Mouse (Mus musculus) kidney, embryonic 16.5 days (tissue): Measurements from ENCODE around the gene Rab40c. TPM values are rescaled to one million over a fixed set of nuclear protein-coding genes. Genes with fewer than 3 reads are reported as not detected.

ENCODE experiments used
- ATAC-seq: fragments of 200-750 bp; cut with Nextera tagmentation; 2 replicates; pipeline ENCODE4 v1.8.0; 2017; ENCODE audit warnings: moderate TSS enrichment; ENCODE audit not compliant: low FRiP score, low TSS enrichment
- H3K27ac ChIP-seq: fragments of 300-500 bp; sonication (generic); 2 replicates; pipeline ENCODE4 v1.5.1; 2014; ENCODE audit warnings: low read length
- H3K27me3 ChIP-seq: fragments of 300-500 bp; sonication (generic); 2 replicates; pipeline ENCODE4 v1.6.1; 2014; ENCODE audit warnings: low read length, control low read depth, mixed read lengths; ENCODE audit not compliant: insufficient read depth
- H3K36me3 ChIP-seq: fragments of 300-500 bp; sonication (generic); 2 replicates; pipeline ENCODE4 v1.6.1; 2014; ENCODE audit warnings: low read length, control low read depth, mixed read lengths; ENCODE audit not compliant: insufficient read depth
- H3K4me1 ChIP-seq: fragments of 300-500 bp; sonication (generic); 2 replicates; pipeline ENCODE4 v1.6.1; 2014; ENCODE audit warnings: low read length, control low read depth, mixed read lengths; ENCODE audit not compliant: insufficient read depth
- H3K4me2 ChIP-seq: fragments of 300-500 bp; sonication (generic); replicated peaks from 2 replicates; pipeline ENCODE4 v1.6.1; 2014; ENCODE audit warnings: low read depth, low read length
- H3K4me3 ChIP-seq: fragments of 300-500 bp; sonication (generic); 2 replicates; pipeline ENCODE4 v1.5.1; 2014; ENCODE audit warnings: mild to moderate bottlenecking, low read length
- H3K9ac ChIP-seq: fragments of 300-500 bp; sonication (generic); replicated peaks from 2 replicates; pipeline ENCODE4 v1.6.1; 2014; ENCODE audit warnings: low read length
- H3K9me3 ChIP-seq: fragments of 300-500 bp; sonication (generic); 2 replicates; pipeline ENCODE4 v1.6.1; 2016; ENCODE audit warnings: low read length, control low read depth
- WGBS: fragments of 180-500 bp; shearing (Covaris S2); extraction: QIAGEN DNeasy Blood & Tissue Kit; methylation state at CpG from one replicate; pipeline ENCODE4 v1.1.7; 2014; 5-methylcytosine and 5-hydroxymethylcytosine counted together
- polyA plus RNA-seq: library from polyadenylated mRNA; unstranded; fragments of >200 nt; fragmentation: Nextera tagmentation; extraction: Ambion mirVana; gene quantifications from 2 replicates; pipeline ENCODE4 v1.2.1, GENCODE M21; 2015

The Rab40c gene
- polyA plus RNA-seq, 1 experiment from 2014 or later, result 33.7 TPM

DNA sequence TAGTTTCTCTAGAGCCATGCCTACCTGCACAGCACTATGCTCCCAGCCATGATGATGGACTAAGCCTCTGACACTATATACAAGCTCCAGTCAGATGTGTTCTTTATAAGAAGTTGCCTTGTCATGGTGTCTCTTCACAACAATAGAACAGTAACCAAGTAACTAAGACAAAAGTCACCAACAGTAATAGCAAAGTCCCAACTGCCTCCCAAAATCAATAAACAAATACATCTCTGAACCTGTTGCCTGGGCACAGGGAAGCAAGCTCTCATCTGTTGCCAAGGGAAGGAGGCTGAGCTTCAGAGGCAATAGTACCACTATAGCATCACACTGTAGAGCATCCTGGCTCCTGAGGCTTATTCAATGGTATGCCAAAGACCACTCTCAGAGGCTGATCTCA, 32.7 kb downstream of the Rab40c start:
- Histone ChIP-seq H3K4me2 (no peak overlapping the region), H3K27ac (no peak overlapping the region), H3K36me3 (peaks cover 41% of the 10 kb centered on the region)

DNA sequence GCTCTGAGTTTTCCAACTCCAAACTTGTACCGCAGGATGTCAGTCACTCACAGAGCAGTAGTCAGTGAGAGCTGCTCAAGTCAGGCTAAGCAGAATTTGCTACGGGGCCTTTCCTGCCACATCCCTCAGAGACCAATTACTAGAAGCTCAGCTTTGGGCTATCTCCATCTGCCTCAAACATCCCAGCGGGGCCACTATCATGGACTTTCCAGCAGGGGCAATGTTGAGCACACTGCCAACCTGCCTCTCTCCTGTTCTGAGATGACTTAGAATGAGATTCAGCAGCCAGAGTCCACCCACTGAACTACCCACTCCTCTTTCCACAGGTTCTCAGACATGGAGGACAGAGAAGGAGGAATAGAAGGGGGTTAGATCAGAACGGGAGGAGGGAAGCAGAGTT, 33.9 kb downstream of the Rab40c start:
- 72% methylated on average over 4 of the region's 4 CpGs for WGBS
- Histone ChIP-seq H3K9me3 (no peaks in the 10 kb centered on the region), H3K27ac (no peak overlapping the region), H3K27me3 (no peaks in the 10 kb centered on the region), H3K9ac (no peak overlapping the region), H3K4me3 (no peak overlapping the region), H3K4me1 (peaks cover 12% of the 10 kb centered on the region), H3K4me2 (no peak overlapping the region), H3K36me3 (peaks cover 41% of the 10 kb centered on the region)
- ATAC-seq, result no peak

More for the DNA sequence above, 32.7 kb downstream of the Rab40c start:
- H3K4me1 ChIP-seq, result no peaks in the 10 kb centered on the region
- no peak overlapping the region for H3K4me3 ChIP-seq
- no peaks in the 10 kb centered on the region for H3K9me3 ChIP-seq
- no peaks in the 10 kb centered on the region for H3K27me3 ChIP-seq
- ATAC-seq, result no peak
- no peak overlapping the region for H3K9ac ChIP-seq

DNA sequence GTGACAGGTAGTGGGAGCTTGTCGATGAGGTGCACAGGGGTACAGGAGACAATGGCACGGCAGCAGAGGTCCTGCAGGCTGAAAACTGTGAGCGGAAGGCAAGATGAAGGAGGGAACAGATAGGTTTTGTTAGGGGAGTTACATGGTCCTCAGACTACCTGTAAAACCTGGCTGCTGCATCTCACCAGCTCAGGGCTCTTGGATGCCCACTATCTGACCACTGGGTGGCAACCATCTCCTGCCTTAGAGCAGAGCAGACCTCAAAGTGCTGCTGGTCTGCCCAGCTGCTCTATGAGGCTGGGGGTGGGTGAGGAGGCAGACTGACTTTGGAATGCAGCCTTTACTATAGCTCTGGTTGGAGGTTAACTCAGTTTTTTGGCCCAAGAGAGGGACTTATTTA, 35.7 kb downstream of the Rab40c start:
- Histone ChIP-seq H3K9me3 (no peaks in the 10 kb centered on the region), H3K4me3 (no peak overlapping the region), H3K4me2 (no peak overlapping the region), H3K36me3 (peaks cover 41% of the 10 kb centered on the region), H3K9ac (no peak overlapping the region), H3K27ac (no peak overlapping the region), H3K27me3 (no peaks in the 10 kb centered on the region), H3K4me1 (peaks cover 22% of the 10 kb centered on the region)
- WGBS, result 94% methylated on average over 3 of the region's 3 CpGs
- no peak for ATAC-seq

DNA sequence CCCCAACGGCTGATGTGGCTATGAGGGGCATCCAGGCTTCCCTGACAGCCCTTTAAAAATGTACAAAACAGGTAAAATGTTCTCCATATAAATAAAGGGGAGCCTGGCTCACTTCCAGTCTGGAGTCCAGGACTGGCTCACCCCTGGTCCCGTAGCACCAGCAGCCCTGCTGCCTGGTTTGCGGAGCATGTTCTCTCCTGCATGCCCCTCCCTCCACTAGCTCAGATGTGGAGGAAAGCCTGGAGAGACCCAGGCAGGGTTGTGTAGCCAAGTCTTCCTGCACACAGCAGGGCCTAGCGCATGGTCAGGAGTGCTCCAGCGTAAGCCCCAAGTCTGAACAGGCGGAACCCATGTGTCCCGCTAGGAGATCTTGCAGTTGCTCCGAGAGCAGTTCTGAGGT, 36.3 kb downstream of the Rab40c start:
- H3K27ac ChIP-seq, result no peak overlapping the region
- peaks cover 40% of the 10 kb centered on the region for H3K36me3 ChIP-seq
- peaks cover 22% of the 10 kb centered on the region for H3K4me1 ChIP-seq
- no peaks in the 10 kb centered on the region for H3K27me3 ChIP-seq
- H3K4me3 ChIP-seq, result no peak overlapping the region
- H3K9me3 ChIP-seq, result no peaks in the 10 kb centered on the region
- no peak overlapping the region for H3K9ac ChIP-seq
- 82% methylated on average over 8 of the region's 8 CpGs for whole genome bisulfite sequencing
- no peak for ATAC-seq
- no peak overlapping the region for H3K4me2 ChIP-seq

DNA sequence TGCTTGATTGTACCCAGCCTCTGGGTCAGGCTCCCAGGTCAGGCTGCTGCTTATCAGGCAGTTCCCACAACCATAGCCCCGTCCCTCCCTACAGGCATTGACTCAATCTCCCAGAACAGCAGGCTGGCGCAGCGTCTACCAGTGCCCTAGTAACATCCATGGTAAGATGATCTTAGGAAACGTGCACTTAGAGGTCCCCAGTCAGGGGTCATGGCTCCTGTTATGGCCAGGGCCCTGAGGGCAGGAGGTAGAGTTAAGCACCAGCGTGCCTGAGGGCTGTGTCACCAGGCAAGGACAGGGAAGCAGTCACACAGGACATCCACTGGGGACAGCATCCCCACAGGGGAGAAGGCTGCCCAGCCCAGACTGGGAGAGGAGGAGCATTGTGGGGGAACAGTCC, 37.2 kb downstream of the Rab40c start:
- Histone ChIP-seq H3K4me1 (peaks cover 22% of the 10 kb centered on the region), H3K4me2 (no peak overlapping the region), H3K27me3 (no peaks in the 10 kb centered on the region), H3K36me3 (peaks cover 35% of the 10 kb centered on the region), H3K4me3 (no peak overlapping the region), H3K9me3 (no peaks in the 10 kb centered on the region), H3K27ac (no peak overlapping the region), H3K9ac (no peak overlapping the region)
- 23% methylated on average over 5 of the region's 5 CpGs for WGBS
- ATAC-seq, result no peak

DNA sequence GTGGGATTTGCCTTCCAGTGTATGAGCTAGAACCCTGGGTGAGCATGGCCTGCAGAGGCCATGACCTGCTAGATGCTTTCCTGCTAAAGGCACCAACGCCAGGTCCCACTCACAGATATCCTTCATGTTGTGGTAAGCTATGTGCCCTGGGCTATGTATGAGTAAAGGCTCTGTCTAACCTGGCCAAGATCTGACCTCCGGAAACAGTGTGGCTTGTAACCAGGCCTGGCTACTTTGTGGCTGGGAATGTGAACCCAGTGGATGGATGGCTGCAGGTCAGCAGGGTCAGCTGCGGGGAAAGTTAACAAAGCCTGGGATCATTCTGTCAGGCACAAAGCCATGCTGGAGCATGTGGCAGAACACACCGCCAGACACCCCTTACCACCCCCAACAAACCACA, 37.8 kb downstream of the Rab40c start:
- WGBS, result 32% methylated on average over 4 of the region's 4 CpGs
- no peak for ATAC-seq
- 0 out of 2 replicates have a peak overlapping the region, but pooled peaks have one; percentile 8 for H3K9ac ChIP-seq
- H3K9me3 ChIP-seq, result no peaks in the 10 kb centered on the region
- peaks cover 35% of the 10 kb centered on the region for H3K36me3 ChIP-seq
- no peak overlapping the region for H3K4me2 ChIP-seq
- no peak overlapping the region for H3K4me3 ChIP-seq
- H3K27ac ChIP-seq, result peak overlapping the region; percentile 28; the same call in 1 of the 2 replicates
- peaks cover 26% of the 10 kb centered on the region for H3K4me1 ChIP-seq
- no peaks in the 10 kb centered on the region for H3K27me3 ChIP-seq

DNA sequence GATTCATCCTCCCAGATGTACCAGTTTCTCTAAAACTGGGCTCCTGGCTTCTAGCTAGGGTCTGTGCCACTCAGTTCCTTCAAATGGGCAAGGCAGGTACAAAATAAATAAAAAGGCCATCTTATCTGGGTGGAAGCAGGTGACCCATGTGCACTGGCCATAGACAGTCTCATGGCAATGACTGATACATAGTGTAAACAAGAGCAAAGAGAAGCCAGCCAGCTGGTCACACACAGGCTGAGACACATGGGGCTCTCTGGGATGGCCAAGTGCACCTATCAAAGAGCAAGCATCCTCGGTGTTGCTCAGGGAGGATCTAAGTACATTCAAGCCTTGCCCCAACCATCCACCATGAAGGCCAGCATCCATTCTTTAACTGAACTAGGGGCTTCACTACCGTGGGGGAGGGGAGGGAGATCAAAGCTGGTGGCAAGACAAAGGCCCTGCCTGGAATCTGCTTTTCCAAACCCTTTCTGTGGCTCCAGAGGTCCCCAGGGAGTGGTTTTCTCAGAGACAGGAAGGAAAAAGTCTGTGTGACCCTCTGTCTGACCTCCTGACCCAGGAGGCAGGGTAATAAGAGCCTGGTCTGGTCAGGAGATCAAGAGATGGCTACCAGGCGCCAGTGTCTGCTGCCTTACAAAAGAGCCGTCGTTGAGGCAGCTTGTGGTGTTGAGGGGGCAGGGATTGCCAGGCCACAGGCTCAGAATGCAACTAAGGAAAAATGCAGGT, 38.5 kb downstream of the Rab40c start:
- H3K27ac ChIP-seq, result no peak overlapping the region; the same call in 1 of the 2 replicates

DNA sequence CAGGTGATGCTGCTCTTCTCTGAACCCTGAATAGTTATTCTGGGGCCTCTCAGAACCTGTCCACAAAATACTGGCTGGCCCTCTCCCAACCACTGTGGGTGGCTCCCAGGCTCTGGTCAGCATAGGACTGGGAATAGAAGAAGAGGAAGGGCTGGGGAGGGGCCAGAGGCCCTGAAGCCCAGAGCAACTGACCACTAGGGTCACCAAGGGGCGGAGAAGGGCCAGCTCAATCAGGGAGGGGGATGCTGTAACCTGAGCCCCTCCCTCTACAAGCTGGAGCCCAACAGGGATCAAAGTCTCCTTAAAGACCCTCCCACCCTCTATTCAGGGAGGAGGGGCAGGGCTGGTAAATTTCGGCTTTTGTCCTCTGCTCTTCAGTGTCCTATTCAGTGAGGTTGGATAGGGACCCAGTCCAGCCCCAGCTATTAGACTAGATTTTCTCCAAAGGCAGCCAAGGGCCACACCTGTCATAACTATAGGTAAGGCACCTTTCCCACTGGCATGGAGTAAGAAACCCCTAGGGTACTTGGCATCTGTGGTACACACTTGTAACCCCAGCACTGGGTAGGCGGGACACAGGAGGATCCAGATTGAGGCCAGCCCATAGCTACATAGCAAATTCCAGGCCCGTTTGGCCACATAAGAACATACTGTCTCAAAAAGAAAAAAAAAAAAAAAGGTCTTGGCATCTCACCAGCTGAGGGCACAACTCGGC, 39.2 kb downstream of the Rab40c start, which contains the start of gene Wfikkn1:
Gene Wfikkn1 (minus strand): TSS at position 663 of the 715 bp plus-strand sequence.
- Histone ChIP-seq H3K27ac (peak within 1 kb of the TSS; percentile 34; the same call in 1 of the 2 replicates), H3K27me3 (no peaks in the 10 kb centered on the region), H3K9ac (0 out of 2 replicates have a peak within 1 kb of the TSS, but pooled peaks have one; percentile 16), H3K4me2 (no peak within 1 kb of the TSS), H3K9me3 (no peaks in the 10 kb centered on the region), H3K4me1 (peaks cover 36% of the 10 kb centered on the region), H3K4me3 (no peak within 1 kb of the TSS), H3K36me3 (peaks cover 35% of the 10 kb centered on the region)
- 31% methylated on average over 5 of the region's 5 CpGs for WGBS
- peak; percentile 7; the same call in 1 of the 2 replicates for ATAC-seq

More for the DNA sequence above, 38.5 kb downstream of the Rab40c start:
- Histone ChIP-seq H3K9ac (no peak overlapping the region), H3K36me3 (peaks cover 35% of the 10 kb centered on the region), H3K4me3 (no peak overlapping the region), H3K4me1 (peaks cover 33% of the 10 kb centered on the region), H3K4me2 (no peak overlapping the region), H3K27me3 (no peaks in the 10 kb centered on the region), H3K9me3 (no peaks in the 10 kb centered on the region)
- WGBS, result 12% methylated on average over 5 of the region's 5 CpGs
- ATAC-seq, result no peak

DNA sequence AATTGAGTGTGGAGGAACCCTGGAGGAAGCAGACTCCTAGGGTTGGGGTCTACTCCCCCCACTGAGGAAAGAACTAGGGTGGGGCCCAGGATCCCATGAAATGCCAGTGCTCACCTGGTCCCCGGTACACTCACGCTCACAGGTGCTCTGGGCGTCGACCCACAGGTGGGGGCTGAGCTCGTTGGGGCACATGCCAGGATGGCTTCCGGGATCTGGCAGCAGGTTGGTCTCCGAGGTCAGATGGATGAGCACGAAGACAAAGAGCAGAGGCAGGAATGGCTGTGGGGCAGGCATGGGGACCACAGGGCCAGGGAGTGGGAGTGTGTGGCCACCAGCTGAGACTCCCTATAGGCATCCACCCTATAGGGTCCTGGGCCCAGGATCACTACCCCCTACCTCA, 39.8 kb downstream of the Rab40c start:
- H3K4me1 ChIP-seq, result peaks cover 36% of the 10 kb centered on the region
- no peak for ATAC-seq
- peaks cover 35% of the 10 kb centered on the region for H3K36me3 ChIP-seq
- no peaks in the 10 kb centered on the region for H3K9me3 ChIP-seq
- H3K27ac ChIP-seq, result 0 out of 2 replicates have a peak overlapping the region, but pooled peaks have one; percentile 34
- H3K4me2 ChIP-seq, result no peak overlapping the region
- no peak overlapping the region for H3K9ac ChIP-seq
- H3K27me3 ChIP-seq, result no peaks in the 10 kb centered on the region
- H3K4me3 ChIP-seq, result no peak overlapping the region
- 66% methylated on average over 8 of the region's 8 CpGs for WGBS

DNA sequence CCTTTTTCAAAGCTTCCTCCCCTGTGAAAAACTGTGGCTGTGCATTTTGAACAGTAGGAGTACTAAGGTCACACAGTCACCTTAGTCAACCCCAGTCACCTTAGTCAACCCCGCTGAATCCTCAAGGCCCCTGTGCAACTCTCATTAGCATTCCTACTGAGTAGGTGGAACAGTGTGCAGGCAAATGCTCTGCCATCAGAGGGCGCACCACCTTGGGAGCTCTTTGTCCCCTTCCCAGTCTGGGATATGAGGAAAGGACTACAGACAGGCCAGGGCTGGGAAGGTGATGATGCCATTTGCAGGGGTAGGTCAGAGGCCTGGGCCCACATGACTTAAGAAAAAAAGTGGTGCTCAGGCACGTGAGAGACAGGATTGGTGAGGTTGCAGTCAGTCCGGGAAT, 40.3 kb downstream of the Rab40c start:
- H3K36me3 ChIP-seq, result peaks cover 31% of the 10 kb centered on the region
- H3K27me3 ChIP-seq, result no peaks in the 10 kb centered on the region
- H3K4me3 ChIP-seq, result no peak overlapping the region
- no peak overlapping the region for H3K9ac ChIP-seq
- peaks cover 40% of the 10 kb centered on the region for H3K4me1 ChIP-seq
- no peaks in the 10 kb centered on the region for H3K9me3 ChIP-seq
- WGBS, result 61% methylated on average over 4 of the region's 4 CpGs
- no peak for ATAC-seq
- H3K27ac ChIP-seq, result no peak overlapping the region
- no peak overlapping the region for H3K4me2 ChIP-seq
